Mouse (Mus musculus): ENCODE data around the gene Map1lc3a.

DNA sequence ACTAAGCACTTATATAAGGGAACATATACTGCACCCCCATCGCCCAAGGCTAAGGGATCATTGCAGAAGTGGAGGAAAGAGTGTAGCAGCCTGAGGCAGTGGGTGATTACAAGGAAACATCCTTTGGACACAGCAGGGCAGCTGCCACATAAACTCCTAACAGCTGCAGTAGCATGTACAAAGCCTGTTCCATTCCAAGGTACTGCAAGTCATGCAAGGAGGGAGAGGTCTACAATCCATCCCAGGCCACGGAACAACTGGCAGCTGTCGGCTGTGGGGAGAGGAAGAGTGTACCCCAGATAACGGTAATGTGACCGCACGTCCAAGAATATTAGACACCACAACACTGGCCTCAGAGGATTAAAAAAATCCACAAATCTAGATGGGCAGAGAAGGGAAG lies 10.6 kb upstream of the Map1lc3a start:
- TF ChIP-seq CTCF (IDR thresholded peaks at IDR 0.05; ENCODE audit: borderline replicate concordance, insufficient read depth, low read length), result no peak
- no peak for TF ChIP-seq POLR2A (IDR thresholded peaks at IDR 0.05; ENCODE audit: low read depth, low read length)

Measured in embryonic fibroblast, embryonic 13.5 days (primary cell).